Mouse (Mus musculus) mesoderm, embryonic 11.5 days (tissue): ENCODE measurements around the gene Pik3r4.
"Not testable (repeated sequence)": the region's sequence is repeated elsewhere in the genome, so short reads cannot be mapped to it uniquely, and the experiment has no call there.

ENCODE experiments used
- DNase-seq: peaks from one replicate; pipeline ENCODE4 v3.0.0-alpha.2; 2012; ENCODE audit warnings: low read depth, low spot score

Pik3r4 gene

DNA sequence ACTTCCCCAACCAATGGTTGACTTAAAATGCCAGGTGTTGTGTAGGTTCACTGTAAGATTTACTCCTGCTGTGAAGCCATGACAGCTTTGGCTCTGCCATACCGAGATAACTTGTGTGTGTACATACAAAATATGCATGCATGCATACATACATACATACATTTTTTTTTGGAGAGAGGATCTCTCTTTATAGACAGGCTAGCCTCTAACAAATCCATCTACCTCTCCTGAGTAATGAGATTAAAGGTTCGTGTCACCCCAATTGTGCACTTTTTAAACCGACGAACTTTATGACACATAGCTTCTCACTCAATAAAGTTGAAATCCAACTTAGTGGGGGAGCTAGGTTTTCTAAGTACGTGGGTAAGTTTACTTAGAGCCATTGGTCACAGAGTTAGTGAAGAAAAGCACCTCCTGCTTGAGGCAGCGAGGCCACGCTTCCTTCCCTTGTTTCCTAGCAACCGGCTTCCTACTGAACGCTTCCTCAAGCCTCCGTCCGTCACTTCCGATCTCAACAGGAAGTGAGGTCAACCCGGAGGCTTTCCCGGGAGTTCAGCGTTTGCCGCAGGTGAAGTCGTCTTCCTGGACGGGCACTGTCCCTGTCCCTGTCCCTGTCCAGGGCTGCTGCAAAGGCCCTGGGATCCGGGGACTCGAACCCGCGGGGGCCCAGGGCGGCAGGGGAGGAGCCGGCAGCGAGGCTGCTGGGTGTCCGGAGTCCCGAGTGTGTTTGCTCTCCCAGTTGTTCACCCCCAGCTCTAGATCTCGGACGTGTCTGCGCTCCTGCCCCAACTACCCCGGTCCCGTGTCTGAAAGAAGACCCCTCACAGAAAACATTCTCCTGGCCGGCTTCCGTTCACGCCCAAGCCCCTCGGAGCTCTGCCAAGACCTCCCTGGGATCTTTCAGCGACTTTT, at the start of gene Pik3r4:
Gene Pik3r4, plus strand, starts transcription at position 519 of the 912 bp plus-strand sequence.
- peak; percentile 96 for DNase-seq

- no peak for DNase-seq
These were observed 43.9 kb upstream of the Pik3r4 start for GRCm38 (mm10) chr9:105598906-105599305.

DNA sequence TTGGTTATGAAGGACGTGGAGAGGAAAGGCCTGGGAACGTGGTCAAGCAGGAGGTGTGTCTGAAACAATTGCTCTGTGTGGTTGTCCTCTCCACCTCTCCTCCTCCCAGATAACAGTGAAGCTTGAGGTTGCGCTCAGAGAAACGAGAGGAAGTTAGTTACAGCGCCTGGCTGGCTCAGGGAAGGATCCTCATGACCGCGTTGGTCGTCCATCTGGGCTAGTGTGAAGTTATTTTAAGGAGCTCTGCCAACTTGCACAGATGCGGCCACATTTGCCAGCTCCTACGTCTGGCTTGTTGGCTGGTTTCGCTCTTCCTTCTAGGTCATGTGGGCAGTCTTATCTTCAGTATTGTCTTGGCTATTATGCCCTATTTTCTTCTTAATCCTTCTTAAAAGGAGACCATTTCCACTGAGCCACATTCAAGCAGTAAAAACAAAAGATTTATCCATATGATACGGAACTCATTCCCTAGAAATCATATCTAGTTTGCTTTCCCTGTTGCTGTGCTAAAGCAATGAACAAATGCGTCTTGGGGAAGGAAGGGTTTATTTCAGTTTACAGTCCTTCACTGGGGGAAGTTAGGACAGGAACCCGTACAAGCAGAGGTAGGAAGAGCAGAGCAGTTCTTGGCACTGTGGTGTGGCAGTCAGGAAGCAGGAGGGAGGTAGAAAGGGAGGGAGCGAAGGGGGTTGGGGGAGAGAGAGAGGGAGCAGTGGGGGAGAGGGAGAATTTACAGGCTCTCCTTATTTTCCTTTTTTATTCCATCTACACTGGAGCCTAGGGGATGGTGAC, 30.6 kb upstream of the Pik3r4 start:
- DNase-seq = no peak

- peak; percentile 23 for DNase-seq
These were observed 29.9 kb upstream of the Pik3r4 start for GRCm38 (mm10) chr9:105612919-105613318.

DNA sequence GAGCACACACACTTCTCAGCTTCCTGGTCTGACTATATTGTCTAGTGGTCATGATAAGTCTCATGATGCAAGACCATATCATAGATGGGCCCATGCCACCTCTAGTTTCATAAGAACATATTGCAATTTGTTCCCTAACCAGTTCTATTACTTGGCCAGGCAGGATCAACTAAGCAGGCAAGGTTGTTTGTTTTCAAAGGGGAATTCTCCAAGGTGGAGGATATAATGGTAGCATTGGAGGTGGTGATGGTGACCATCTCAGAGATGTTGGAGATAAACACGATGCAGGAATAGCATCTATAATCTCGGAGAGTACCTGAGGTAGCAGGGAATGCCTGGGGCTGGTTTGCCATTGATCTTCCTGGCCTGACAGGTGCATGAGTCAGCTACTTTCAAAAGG, 26.8 kb upstream of the Pik3r4 start:
- DNase-seq = no peak

DNA sequence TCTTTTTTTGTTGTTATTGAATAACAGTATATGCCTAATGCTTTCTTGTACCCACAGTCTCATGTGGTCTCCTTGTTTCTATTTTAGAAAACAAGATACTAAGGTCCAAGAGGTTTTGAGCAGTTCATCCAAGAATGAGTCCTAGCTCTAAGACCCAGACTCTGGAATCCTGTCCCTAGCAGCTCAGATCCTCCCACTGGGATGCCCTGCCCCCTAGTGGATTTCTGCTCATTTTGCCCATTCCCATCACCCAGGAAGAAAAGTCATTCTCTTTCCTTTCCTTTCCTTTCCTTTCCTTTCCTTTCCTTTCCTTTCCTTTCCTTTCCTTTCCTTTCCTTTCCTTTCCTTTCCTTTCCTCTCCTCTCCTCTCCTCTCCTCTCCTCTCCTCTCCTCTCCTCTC, 25.5 kb upstream of the Pik3r4 start:
- peak; percentile 69 for DNase-seq

DNA sequence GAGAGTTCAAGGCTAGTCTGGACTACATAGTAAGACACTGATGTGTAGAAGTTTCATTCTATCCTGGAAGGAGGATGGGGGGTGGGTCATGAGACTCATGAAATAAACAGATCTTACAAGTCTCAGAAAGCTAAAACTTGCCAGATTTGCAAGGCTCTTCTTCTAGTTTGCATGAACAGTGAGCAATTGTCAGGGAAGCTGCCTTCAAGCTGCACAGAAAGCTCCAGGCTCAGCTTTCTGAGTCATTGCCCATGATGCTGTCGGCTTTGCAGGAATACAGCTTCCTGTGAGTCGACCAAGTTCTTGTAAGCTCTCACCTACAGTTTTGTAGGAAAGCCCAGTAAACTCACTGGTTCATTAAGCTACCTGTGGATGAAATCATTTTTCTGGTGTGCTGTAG, 8.8 kb upstream of the Pik3r4 start:
- DNase-seq = no peak

- DNase-seq = not testable (repeated sequence)
These were observed 1.4 kb upstream of the Pik3r4 start for GRCm38 (mm10) chr9:105641377-105641776.

- DNase-seq = no peak
These were observed 13.4 kb downstream of the Pik3r4 start for GRCm38 (mm10) chr9:105656189-105656588.

GRCm38 (mm10) chr9:105658216-105658615, 15.4 kb downstream of the Pik3r4 start:
- no peak for DNase-seq

GRCm38 (mm10) chr9:105659877-105660276, 17.1 kb downstream of the Pik3r4 start:
- no peak for DNase-seq

GRCm38 (mm10) chr9:105665269-105665668, 22.5 kb downstream of the Pik3r4 start:
- DNase-seq = no peak

- no peak for DNase-seq
These were observed 28.1 kb downstream of the Pik3r4 start for GRCm38 (mm10) chr9:105670916-105671315.

DNA sequence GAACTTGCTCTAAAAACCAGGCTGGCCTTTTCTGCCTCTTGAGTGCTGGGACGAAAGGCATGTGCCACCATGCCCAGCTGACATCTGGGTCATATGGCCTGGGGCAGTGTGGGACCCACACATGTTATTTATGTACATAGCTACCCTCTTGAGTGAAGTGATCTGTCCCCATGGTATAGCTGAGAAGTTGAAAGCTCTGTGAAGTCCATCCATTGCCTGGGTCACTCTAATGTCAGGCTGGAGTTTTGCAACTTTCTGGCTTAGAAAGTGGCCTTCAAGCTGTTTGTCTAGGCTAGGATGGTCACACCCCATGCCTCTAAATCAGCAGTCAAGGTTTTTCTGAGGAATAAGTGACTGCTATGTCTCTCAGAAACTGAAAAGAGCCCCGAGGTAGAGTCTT, 29.3 kb downstream of the Pik3r4 start:
- DNase-seq = no peak

- no peak for DNase-seq
These were observed 33.2 kb downstream of the Pik3r4 start for GRCm38 (mm10) chr9:105675941-105676340.

- DNase-seq = no peak
These were observed 38.6 kb downstream of the Pik3r4 start for GRCm38 (mm10) chr9:105681386-105681785.

GRCm38 (mm10) chr9:105684549-105685165, 41.9 kb downstream of the Pik3r4 start:
- DNase-seq = no peak

- DNase-seq = no peak
These were observed 46.7 kb downstream of the Pik3r4 start for GRCm38 (mm10) chr9:105689485-105689884.

DNA sequence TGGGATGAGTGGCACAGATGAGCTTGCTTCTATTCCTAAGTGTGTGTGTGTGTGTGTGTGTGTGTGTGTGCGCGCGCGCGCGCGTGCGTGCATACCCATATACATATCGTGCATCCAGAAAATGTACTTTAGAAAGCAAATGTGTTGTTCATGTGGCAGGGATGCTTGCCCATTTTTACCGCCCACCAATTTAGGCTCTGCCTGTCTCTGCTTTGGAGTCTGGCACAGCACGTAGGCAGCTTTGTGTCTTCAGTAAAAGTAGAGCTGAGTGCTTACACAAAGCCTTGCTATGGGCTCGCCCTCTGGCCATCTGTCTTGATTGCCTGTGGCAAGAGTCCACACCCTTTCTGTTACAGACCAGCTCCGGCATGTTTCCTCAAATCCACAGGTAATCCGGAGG, 49.7 kb downstream of the Pik3r4 start:
- DNase-seq = no peak

- DNase-seq = no peak
These were observed 50.3 kb downstream of the Pik3r4 start for GRCm38 (mm10) chr9:105693056-105693455.

DNA sequence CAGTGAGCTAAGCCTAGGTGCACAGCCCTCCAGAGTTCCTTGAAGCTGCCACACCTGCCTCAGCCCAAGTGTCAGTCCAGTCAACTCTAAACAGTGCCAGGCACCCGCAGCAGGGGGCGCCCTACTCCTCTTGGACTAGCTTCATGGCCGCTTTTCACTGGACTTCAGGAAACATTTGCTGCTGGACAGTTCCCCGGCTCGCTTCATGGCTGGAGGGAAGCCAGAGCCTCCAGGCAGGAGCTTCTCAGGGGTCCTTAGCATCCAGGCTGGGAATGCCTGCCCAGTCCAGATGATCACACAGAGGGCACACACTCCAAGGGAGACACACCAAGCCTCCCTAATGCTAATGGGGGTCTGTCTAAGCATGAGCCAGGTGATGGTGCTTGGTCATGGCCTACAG, 51.1 kb downstream of the Pik3r4 start:
- DNase-seq = peak; percentile 84
